Mouse (Mus musculus): ENCODE measurements around the gene Brd3. TPM values are rescaled to one million over a fixed set of nuclear protein-coding genes. Genes with fewer than 3 reads are reported as not detected.

Gene Brd3
- polyA plus RNA-seq, 1 experiment from 2014 or later, result 116 TPM

GRCm38 (mm10) chr2:27471170-27471584 is 36.3 kb downstream of the Brd3 start:
- Histone ChIP-seq H3K9ac (ENCODE audit: low read depth, low read length) (0 out of 2 replicates have a peak overlapping the region, but pooled peaks have one; percentile 22), H3K9me3 (replicated peaks; ENCODE audit: control insufficient read depth, low read length) (no peaks in the 10 kb centered on the region), H3K27me3 (ENCODE audit: control insufficient read depth, insufficient read depth, low read length) (no peaks in the 10 kb centered on the region), H3K36me3 (ENCODE audit: control insufficient read depth, insufficient read depth, low read length) (peaks cover 4% of the 10 kb centered on the region), H3K27ac (ENCODE audit: low read depth, low read length) (no peak overlapping the region), H3K4me1 (ENCODE audit: control insufficient read depth, insufficient read depth, low read length) (peaks cover 69% of the 10 kb centered on the region), H3K4me2 (no peak overlapping the region), H3K4me3 (ENCODE audit: low read depth, low read length) (no peak overlapping the region)
- ATAC-seq (replicated peaks; ENCODE audit: insufficient number of reproducible peaks, low FRiP score, low TSS enrichment), result no peak

- Histone ChIP-seq H3K27ac (ENCODE audit: low read depth, low read length) (no peak overlapping the region), H3K9ac (ENCODE audit: low read depth, low read length) (0 out of 2 replicates have a peak overlapping the region, but pooled peaks have one; percentile 22), H3K36me3 (ENCODE audit: control insufficient read depth, insufficient read depth, low read length) (peaks cover 7% of the 10 kb centered on the region), H3K9me3 (replicated peaks; ENCODE audit: control insufficient read depth, low read length) (no peaks in the 10 kb centered on the region), H3K4me2 (no peak overlapping the region), H3K4me1 (ENCODE audit: control insufficient read depth, insufficient read depth, low read length) (peaks cover 69% of the 10 kb centered on the region), H3K27me3 (ENCODE audit: control insufficient read depth, insufficient read depth, low read length) (no peaks in the 10 kb centered on the region), H3K4me3 (ENCODE audit: low read depth, low read length) (no peak overlapping the region)
- no peak for ATAC-seq (replicated peaks; ENCODE audit: insufficient number of reproducible peaks, low FRiP score, low TSS enrichment)
- WGBS (ENCODE audit: insufficient replicate concordance), result 82% methylated on average over 2 of the region's 2 CpGs
These were observed 36.9 kb downstream of the Brd3 start for GRCm38 (mm10) chr2:27470535-27470934.

GRCm38 (mm10) chr2:27469991-27470355 is 37.5 kb downstream of the Brd3 start:
- H3K4me1 ChIP-seq (ENCODE audit: control insufficient read depth, insufficient read depth, low read length), result peaks cover 69% of the 10 kb centered on the region
- H3K36me3 ChIP-seq (ENCODE audit: control insufficient read depth, insufficient read depth, low read length), result peaks cover 7% of the 10 kb centered on the region
- H3K27me3 ChIP-seq (ENCODE audit: control insufficient read depth, insufficient read depth, low read length), result no peaks in the 10 kb centered on the region
- H3K4me2 ChIP-seq, result no peak overlapping the region
- no peak overlapping the region for H3K9ac ChIP-seq (ENCODE audit: low read depth, low read length)
- no peak for ATAC-seq (replicated peaks; ENCODE audit: insufficient number of reproducible peaks, low FRiP score, low TSS enrichment)
- 63% methylated on average over 3 of the region's 3 CpGs for WGBS (ENCODE audit: insufficient replicate concordance)
- no peaks in the 10 kb centered on the region for H3K9me3 ChIP-seq (replicated peaks; ENCODE audit: control insufficient read depth, low read length)
- no peak overlapping the region for H3K27ac ChIP-seq (ENCODE audit: low read depth, low read length)
- no peak overlapping the region for H3K4me3 ChIP-seq (ENCODE audit: low read depth, low read length)

GRCm38 (mm10) chr2:27469292-27469990 is 38.0 kb downstream of the Brd3 start:
- Histone ChIP-seq H3K4me2 (no peak overlapping the region), H3K27ac (ENCODE audit: low read depth, low read length) (no peak overlapping the region), H3K4me3 (ENCODE audit: low read depth, low read length) (no peak overlapping the region), H3K9me3 (replicated peaks; ENCODE audit: control insufficient read depth, low read length) (no peaks in the 10 kb centered on the region), H3K9ac (ENCODE audit: low read depth, low read length) (no peak overlapping the region), H3K27me3 (ENCODE audit: control insufficient read depth, insufficient read depth, low read length) (no peaks in the 10 kb centered on the region), H3K4me1 (ENCODE audit: control insufficient read depth, insufficient read depth, low read length) (peaks cover 69% of the 10 kb centered on the region), H3K36me3 (ENCODE audit: control insufficient read depth, insufficient read depth, low read length) (peaks cover 9% of the 10 kb centered on the region)
- no peak for ATAC-seq (replicated peaks; ENCODE audit: insufficient number of reproducible peaks, low FRiP score, low TSS enrichment)
- WGBS (ENCODE audit: insufficient replicate concordance), result 70% methylated on average over 4 of the region's 4 CpGs

GRCm38 (mm10) chr2:27462901-27463300 is 44.6 kb downstream of the Brd3 start:
- ATAC-seq (replicated peaks; ENCODE audit: insufficient number of reproducible peaks, low FRiP score, low TSS enrichment), result no peak
- Histone ChIP-seq H3K36me3 (ENCODE audit: control insufficient read depth, insufficient read depth, low read length) (peaks cover 44% of the 10 kb centered on the region), H3K4me1 (ENCODE audit: control insufficient read depth, insufficient read depth, low read length) (peaks cover 9% of the 10 kb centered on the region), H3K9ac (ENCODE audit: low read depth, low read length) (no peak overlapping the region), H3K4me2 (no peak overlapping the region), H3K27me3 (ENCODE audit: control insufficient read depth, insufficient read depth, low read length) (no peaks in the 10 kb centered on the region), H3K27ac (ENCODE audit: low read depth, low read length) (no peak overlapping the region), H3K9me3 (replicated peaks; ENCODE audit: control insufficient read depth, low read length) (no peaks in the 10 kb centered on the region), H3K4me3 (ENCODE audit: low read depth, low read length) (no peak overlapping the region)
- 88% methylated on average over 4 of the region's 4 CpGs for WGBS (ENCODE audit: insufficient replicate concordance)

- H3K27me3 ChIP-seq (ENCODE audit: control insufficient read depth, insufficient read depth, low read length), result no peaks in the 10 kb centered on the region
- H3K4me1 ChIP-seq (ENCODE audit: control insufficient read depth, insufficient read depth, low read length), result peaks cover under 1% of the 10 kb centered on the region; the same call in 1 of the 2 replicates
- H3K9ac ChIP-seq (ENCODE audit: low read depth, low read length), result no peak overlapping the region
- H3K4me3 ChIP-seq (ENCODE audit: low read depth, low read length), result no peak overlapping the region
- 91% methylated on average over 4 of the region's 4 CpGs for WGBS (ENCODE audit: insufficient replicate concordance)
- H3K9me3 ChIP-seq (replicated peaks; ENCODE audit: control insufficient read depth, low read length), result no peaks in the 10 kb centered on the region
- ATAC-seq (replicated peaks; ENCODE audit: insufficient number of reproducible peaks, low FRiP score, low TSS enrichment), result no peak
- peaks cover 52% of the 10 kb centered on the region for H3K36me3 ChIP-seq (ENCODE audit: control insufficient read depth, insufficient read depth, low read length)
- no peak overlapping the region for H3K27ac ChIP-seq (ENCODE audit: low read depth, low read length)
- H3K4me2 ChIP-seq, result no peak overlapping the region
These were observed 45.4 kb downstream of the Brd3 start for GRCm38 (mm10) chr2:27461881-27462660.

- Histone ChIP-seq H3K4me3 (ENCODE audit: low read depth, low read length) (no peak overlapping the region), H3K9me3 (replicated peaks; ENCODE audit: control insufficient read depth, low read length) (no peaks in the 10 kb centered on the region), H3K27ac (ENCODE audit: low read depth, low read length) (no peak overlapping the region), H3K4me2 (no peak overlapping the region), H3K9ac (ENCODE audit: low read depth, low read length) (no peak overlapping the region), H3K27me3 (ENCODE audit: control insufficient read depth, insufficient read depth, low read length) (no peaks in the 10 kb centered on the region), H3K4me1 (ENCODE audit: control insufficient read depth, insufficient read depth, low read length) (no peaks in the 10 kb centered on the region), H3K36me3 (ENCODE audit: control insufficient read depth, insufficient read depth, low read length) (peaks cover 60% of the 10 kb centered on the region)
- 70% methylated on average over 9 of the region's 9 CpGs for WGBS (ENCODE audit: insufficient replicate concordance)
- no peak; the same call in 1 of the 2 replicates for ATAC-seq (replicated peaks; ENCODE audit: insufficient number of reproducible peaks, low FRiP score, low TSS enrichment)
These were observed 46.8 kb downstream of the Brd3 start for GRCm38 (mm10) chr2:27460651-27461050.

GRCm38 (mm10) chr2:27460163-27460562 is 47.3 kb downstream of the Brd3 start:
- WGBS (ENCODE audit: insufficient replicate concordance), result 84% methylated on average over 5 of the region's 5 CpGs
- no peaks in the 10 kb centered on the region for H3K9me3 ChIP-seq (replicated peaks; ENCODE audit: control insufficient read depth, low read length)

More at GRCm38 (mm10) chr2:27460163-27460562, 47.3 kb downstream of the Brd3 start:
- Histone ChIP-seq H3K27ac (ENCODE audit: low read depth, low read length) (no peak overlapping the region), H3K9ac (ENCODE audit: low read depth, low read length) (no peak overlapping the region), H3K4me2 (no peak overlapping the region), H3K4me3 (ENCODE audit: low read depth, low read length) (no peak overlapping the region), H3K36me3 (ENCODE audit: control insufficient read depth, insufficient read depth, low read length) (peaks cover 63% of the 10 kb centered on the region), H3K4me1 (ENCODE audit: control insufficient read depth, insufficient read depth, low read length) (no peaks in the 10 kb centered on the region), H3K27me3 (ENCODE audit: control insufficient read depth, insufficient read depth, low read length) (no peaks in the 10 kb centered on the region)
- ATAC-seq (replicated peaks; ENCODE audit: insufficient number of reproducible peaks, low FRiP score, low TSS enrichment), result no peak
